Mouse (Mus musculus): ENCODE measurements at regions not wholly inside any gene's neighbourhood (a gene's known extent, or its start where the extent isn't known, plus 50 kb on each side); places are given as distances from the start of the nearest gene placed in this dataset.
A peak's percentile ranks its signal among the peaks of the same experiment; 100 is the strongest.

DNA sequence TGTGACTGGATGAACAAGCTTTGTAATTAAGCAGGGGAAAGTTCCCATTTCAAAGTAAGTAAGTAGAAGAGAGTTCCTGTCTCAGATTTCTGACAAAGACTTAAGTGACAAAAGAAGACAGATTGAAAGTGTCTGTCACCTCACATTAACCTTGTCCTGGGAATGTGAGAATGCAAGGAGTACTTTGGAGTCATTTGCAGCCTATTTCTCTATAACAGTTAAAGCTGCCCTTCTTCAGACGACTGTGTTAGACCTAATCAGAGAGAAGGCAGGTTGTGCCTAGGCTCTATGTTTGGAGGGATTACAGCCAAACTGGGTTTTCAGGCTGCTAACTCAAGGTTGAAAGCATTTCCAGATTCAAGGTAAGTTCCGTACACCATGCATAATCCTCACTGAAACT, 446.5 kb downstream of the Pdgfc start:
- no peak for DNase-seq

DNA sequence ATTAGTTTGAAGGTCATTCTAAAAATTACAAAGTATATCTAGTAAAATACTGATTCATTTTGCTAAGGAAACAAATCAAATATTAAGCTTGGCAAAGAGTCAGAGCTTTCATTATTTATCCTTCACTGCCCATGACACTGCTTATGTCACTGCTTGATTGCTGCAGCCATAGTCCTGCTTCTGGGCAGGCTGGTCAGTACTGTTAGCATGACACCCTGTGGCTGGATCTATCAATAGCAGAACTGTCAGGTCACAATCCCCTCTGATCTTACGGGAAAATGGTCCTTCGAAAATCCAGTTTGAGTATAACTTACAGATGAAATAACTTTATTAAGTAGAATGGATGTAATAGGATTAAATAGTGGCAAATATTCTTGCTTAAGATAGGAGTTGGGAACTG, 447.1 kb downstream of the Pdgfc start:
- DNase-seq, result no peak

DNA sequence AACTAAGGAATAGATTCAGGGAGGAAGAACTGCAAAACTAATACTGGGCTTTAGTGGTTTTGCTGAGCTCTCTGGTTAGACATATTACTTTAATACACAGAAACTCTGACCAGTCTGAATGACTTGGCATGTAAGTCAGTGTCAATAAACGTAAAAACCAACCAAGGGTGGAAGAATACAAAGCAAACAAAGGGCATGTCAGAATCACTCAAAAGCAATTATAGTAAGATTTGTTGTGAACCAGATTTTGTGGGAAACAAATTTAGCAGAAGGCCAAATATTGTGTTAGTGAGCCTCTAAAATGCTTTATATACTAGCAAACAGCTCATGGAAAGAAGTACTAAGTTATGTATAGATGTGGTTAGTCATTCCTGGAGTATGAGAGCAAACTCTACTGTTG, 427.1 kb upstream of the Ctso start:
- DNase-seq, result no peak

DNA sequence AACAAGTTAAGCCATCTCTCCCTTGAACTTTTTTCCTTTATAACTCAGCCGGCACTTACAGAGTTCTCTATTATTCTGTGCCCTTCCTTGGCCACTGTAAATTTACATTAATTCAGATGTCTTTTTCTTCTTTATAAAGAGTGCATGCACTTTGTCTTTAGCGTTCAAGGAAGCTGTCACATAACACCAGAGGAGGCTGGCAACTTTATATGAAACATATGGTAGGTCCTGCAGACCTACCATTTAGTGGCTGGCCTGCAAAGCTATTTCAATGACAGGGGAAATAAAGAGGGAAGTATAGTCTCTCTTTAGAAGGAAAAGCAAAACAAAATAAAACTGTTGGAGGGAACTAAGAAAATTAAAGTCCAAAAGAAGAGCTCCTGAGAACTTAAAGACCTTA, 423.8 kb upstream of the Ctso start:
- no peak for DNase-seq

DNA sequence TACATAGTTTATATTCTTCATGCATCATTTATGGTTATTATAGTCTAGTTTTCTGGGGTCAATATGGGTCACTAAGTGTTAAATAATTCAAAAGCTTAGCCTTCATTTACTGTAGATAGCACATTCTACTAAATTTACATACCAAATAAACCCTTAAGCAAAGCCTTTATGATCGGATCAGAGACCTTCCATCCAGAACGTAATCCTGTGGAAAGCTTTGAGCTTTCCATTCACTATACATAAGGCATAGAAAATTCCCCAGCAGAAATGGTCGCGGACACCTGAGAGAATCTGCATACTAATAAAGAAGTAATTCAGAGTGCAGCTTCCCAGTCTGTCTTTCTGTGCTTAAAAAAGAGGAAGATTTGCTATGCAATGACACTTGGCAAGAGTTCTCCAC, 410.6 kb upstream of the Ctso start:
- DNase-seq, result no peak

DNA sequence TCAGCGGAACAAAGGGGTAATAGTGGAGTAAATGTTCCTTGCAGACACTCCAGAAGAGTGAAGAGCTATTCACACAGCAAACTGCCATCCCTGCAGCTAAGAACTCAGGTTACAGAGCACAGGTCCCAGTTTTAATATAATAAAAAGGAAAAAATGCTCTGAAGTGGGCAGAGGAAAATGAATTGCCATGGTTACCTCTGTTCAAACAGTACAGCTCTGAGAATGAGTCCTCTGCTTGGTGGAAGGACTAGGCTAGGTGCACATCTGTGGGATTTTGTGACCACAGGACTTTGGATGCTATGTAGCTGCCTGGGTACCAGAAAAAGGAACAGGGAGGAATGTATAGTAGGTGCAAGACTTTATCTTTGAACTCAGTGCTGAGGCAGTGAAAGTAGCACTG, 401.5 kb upstream of the Ctso start:
- no peak for DNase-seq

DNA sequence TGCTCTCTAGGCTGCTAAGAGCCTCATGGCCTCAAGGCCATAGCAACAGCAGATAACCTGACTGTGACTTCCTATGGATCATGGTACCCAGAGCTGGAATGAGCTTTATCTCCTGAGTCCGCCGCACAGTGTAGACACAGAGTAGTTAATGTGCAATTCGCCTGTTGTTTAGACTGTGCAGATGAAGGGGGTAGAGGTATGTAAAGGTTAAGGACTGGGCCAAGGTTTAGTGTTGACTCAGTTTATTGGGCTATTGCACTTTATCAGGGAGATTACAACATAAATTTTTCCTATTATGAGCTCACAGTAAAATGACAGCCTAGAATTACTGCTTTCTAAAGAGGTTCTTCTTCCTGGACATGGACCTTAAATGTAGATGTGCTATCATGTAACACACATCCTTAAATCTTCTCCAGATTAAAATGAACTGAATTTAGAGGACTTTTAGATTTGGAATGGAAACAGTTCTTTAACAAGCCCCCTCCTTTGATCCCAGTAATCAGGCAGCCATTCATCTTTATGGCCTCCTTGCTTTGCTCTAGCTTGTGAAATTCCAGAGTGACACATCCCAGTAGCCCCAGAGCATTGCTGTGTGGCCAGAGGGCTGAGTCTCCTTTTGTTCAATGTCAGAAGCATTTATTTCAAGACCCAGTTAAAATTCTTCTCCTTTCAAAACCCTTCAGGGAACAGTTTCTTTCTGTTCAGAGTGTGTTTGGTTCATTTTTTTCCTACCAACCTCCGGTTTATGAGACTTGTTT, 396.8 kb upstream of the Ctso start:
- no peak for DNase-seq

DNA sequence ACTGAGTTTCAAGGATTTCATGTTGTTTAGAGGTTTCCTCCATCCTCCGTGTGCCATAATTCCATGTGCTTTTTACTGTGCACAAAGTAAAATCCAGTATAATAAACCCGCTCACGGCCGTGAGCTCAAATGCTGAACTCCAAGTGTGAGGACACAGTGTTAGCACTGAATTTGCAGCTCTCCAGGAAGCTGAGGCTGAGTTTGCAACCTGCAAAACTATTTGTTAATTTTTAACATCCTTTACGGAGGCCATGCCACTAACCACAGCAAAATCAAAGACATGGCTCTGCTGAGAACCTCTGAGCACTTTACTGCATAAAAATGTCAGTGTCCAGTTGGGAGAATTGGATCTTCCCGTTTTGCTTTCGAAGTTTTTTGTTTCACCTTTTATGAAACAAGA, 377.6 kb upstream of the Ctso start:
- no peak for DNase-seq

DNA sequence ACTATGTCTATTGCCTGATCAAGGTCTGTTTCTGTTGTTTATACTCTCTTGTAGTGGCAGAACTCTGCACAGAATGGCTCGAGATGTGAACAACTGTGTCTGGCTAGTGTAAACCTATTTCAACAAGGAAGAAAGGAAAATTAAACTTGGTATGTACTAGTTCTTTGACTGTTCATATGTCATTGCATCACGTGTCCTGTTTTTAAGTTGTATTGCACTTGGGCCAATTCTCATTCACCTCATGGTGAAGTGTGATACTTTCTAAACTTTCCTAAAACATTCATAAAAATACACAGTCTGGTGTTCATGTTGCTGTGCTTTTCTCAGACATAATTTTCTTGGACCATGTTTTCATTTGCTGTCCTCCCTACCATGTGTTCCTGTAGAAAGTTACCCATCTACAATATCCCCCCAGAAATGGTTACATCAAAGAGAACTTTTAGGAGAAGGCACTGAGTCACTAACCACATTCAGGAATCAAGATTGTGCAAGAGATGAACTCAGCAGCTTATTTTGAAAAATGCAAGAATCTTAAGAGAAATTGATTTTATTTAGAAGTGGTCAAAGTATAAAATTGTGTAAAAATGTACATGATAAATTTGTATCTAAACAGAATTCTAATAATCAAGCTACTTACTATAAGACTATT, 369.7 kb upstream of the Ctso start:
- no peak for DNase-seq

DNA sequence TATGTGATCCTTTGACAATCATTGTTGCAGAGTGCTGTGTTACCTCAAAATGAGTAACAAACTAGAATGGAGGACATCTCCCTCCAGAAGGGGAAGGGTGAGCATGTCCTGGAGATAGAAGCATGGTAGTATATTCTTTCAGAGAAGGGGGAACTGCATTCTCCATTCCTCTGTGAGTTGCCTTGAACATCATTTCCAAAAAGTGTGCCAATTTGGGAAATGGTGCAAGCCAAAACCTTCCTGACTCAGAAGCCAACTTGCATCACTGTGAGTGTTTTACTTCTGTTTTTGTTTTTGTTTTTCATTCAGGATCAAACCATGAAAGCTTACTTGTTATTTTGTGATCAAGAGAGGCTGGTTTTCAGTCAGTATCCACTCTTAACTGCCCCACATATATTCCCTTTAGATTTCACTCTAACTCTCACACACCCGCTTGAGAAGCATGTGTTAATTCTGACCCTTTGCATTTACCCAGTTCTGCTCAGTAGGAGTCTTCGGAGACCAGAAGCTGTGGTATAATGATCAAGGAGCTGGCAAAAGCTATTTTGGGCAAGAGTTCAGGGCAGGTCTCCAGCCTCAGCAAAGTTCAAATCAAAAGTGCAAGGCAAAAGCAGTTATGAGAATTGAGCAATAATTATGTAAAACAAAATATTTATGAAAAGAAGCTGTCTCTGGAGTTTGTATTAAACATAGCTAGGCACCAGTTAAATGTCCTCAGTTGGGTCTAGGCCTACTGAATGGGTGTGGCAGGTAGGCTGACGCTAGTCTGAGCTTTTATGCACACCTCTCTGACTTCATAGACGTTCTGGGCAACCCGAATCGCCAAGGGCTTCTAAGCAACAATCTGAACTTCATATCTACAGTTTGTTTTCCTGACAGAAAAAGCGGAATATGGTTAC, 368.3 kb upstream of the Ctso start:
- DNase-seq, result peak; percentile 6 to 16

DNA sequence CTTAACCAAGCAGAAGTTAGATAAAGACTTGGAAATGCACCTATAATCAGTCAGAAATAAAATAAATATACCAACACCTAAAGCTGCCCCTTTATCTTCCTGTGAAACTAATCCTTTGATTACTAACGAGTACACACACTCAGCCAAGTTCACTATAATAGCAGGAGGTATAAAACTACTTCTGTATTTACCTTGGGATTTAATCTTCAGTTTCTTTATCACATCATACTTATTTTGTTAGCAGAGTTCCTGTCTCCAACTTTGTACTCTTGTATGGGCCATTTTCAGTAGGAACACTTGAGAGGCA, 367.7 kb upstream of the Ctso start:
- DNase-seq, result no peak

DNA sequence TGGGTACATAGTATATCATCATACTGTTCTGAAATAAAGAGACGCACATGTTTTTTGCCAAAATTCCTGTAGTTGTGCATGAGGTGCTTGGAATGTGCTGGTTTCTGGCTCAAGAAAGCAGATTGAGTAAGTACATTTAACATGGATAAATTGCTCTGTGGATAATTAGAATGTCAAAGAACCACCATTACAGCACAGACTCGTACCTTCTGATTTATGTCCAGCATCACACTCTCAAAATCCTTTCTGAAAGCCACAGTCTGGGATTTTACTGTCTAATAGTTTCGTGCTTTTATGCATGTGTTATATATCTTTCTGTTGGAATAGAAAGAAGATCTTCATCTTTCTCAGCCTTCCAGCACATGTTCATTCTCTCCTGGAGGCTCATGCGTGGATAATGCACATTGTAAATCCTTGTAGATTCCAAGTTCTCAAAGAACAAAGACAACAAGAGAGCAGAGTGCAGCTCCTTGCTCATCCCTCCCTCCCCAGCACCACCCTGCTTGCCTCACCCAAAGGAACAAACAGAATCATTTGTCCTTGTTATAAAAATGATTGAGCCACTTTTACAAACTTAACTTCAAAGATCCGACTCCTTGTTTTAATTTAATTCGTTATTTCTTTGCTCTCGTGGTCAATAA, 348.9 kb upstream of the Ctso start:
- no peak for DNase-seq

DNA sequence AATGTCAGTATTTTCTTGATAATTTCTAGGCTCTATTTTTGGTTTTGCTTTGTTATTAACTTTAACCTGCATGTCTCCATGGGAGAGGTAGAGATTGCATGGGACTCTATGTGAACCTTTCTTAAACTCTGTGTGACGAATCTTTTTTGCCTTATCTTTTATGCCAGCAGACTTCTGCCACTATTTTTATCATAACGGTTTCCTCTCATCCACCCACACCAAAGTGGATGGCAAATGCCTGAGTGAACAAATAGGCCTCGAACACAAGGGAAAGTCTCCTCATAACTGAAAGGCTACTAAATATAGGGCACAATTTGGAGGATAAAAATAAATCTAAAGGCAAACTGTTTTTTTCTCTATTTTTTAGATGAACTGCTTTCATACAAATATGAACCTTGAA, 343.3 kb upstream of the Ctso start:
- no peak for DNase-seq

DNA sequence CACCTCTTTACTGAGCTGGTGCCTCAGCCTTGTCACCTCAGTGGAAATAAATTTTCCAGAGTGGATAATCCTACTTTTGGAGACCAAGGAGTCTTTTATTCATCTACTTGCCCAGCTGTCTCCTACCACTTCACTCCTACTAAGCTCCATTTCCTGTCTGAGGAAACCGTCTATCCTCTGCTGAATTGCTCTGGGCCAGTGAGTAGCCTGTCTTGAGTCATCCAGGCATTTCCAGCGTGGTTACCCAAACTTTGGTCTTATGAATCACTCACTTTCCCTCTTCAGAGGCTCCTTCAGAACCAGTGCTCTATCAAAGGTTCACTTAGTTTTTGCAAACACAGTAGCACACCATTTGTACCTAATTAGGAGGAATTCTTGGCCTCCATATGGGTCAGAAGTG, 303.2 kb upstream of the Ctso start:
- no peak for DNase-seq

DNA sequence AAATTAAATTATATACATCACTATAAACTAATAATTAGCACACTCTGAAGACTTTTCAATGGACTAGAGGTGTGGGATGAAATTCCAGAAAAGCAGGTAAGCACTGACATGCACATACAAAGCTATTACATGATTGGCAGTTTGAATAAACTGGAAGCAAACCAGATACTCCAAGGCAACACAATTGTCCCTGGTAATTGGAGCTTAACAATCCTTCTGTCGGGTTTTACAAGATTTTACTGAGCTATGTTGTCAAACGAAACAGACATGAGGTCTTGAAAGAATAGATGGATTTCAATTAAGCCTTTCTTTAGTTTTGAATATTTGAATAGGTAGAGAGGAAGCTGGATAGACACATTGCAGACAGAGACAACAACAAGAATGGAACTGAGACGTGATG, 273.9 kb upstream of the Ctso start:
- DNase-seq, result no peak

DNA sequence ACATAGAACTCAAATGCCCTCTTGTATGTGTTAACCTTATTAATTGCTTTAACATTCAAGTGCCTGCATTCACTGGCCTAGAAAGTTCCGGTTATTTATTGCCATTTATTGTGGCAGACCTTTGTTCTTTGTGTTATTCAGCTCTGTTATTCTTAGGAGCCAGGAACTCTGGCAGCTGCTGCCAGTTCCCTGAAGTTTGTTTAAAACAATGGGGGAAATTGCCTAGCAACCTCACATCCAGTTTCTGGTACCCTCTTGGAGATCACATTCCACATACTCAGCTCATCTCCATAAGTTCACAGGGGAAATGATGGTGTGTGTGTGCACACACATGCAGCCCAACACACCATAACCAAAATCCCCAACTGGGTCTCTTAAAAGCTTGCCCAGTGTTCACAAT, 270.8 kb upstream of the Ctso start:
- DNase-seq, result no peak

DNA sequence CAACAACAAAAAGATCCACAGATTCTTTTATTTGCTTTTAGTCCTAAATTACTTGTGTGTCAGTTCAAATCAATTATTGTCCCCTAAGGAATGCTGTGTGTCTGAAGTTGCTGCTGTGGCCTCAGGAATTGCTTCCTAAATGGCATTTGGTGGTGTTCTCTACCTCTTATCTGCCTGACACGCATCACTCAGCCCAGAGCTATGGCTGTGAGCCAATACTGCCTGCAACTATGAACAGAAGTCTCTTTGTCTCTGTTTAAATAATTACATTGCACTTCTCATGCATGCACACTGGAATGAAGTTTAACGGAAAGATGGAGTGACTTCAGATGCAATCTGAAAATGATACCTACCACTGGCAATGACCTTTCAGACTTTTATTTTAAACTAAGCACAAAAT, 266.1 kb upstream of the Ctso start:
- DNase-seq, result peak; percentile 10 to 15

DNA sequence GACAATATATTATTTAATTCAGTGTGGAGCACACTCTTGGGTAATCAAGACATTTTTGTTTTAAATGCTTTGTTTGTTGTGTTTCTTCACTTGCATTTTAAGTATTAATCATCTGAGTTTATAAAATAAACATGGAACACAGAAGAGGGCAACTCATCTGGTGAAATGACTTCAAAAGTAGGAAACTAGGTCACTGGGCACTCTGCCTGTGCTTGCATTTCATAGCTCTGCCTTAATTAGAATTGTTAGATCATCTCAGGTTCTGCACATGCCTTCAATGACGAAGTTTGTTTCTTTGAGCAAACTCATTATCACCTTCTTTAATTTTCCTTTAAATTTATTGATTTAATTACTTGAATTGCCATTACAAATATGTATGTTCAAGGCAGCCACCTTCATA, 255.8 kb upstream of the Ctso start:
- DNase-seq, result peak in 1 of 2 experiments; percentile 2

DNA sequence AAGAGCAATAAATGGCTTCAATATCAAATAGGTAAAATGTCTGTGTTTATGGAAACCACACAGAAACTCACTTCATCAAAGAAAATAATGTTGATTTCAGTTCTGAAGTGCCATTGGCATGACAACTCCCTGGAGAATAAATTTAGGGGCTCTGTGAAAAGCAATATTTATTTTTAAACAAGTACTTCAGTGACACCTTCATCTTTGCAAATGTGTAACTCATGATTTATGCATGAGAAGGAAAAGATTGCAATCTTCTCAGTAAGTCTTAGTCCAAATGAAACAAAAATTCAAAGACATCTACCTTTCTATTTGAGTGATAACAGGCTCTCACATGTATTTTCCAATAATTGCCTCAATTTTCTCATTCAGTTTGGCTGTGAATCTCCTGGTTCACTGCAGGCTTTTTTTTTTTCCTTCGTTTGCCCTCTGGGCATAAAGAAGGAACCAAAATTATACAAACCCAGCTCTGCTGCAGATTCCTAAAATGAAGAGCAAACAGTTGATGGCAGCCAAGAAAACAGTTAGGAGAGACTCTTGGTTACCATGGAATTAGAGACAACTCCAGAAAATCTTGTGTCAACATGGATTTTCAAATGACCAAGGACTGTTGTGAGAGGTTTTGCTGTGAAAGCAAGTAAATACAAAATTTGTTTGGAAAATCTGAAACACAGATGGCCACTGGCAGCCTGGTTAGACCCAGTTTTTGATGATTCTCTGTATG, 230.3 kb upstream of the Ctso start:
- DNase-seq, result no peak

DNA sequence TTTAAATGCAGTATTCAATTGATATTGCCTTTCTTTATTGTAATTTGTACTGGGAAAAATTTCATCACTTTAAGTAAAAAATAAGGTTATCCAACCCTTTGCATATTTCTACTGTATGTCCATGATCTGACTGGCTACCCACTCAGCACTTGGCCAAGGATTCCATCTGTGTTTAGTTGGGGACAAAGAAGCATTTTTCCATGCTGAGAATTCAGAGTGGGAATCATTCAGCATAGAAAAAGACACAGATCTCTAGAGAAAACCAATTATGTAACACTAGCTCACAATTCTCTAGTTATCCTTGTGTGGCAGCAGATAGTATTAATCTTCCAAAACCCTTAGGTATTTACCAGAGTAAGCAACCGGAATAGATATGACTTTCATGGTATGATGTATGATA, 213.5 kb upstream of the Ctso start:
- no peak for DNase-seq

DNA sequence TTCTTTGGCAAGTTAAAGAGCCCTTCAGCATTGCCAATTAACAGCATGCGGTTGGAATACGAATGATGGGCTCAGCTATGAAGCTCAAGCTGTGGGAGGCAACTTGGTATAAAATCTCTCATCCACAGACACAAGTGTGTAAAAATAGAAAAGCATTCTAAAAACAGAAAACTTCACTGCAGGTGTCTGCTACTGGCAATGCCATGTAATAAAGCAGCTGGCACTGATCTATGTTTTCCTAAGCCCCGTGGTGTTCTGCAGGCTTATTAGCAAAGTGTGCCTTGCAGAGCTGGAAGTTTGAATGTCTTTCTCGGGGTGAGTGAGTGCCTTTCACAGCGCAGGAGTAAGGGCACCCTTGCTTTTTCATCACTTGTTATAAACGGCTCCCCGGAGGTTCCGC, 196.9 kb upstream of the Ctso start:
- DNase-seq, result peak; percentile 2

DNA sequence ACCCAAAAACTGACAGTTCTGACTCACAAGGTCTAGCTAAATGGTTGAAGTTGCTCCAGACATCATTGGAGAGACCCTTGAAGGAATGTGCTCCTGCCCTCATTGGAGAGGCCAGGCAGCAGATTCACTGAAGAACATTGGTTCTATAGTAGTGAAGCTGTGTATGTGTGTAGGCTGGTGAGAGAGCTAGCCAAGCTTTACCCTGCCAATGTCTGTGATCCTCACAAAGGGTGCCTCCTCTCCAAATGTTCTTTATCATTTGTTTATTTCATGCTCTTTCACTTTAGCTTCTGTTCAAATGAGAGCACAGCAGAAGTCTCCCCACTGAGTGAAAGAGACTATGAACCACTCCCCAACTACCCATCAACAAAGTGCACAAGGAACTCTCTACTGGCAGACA, 195.6 kb upstream of the Ctso start:
- no peak for DNase-seq

Measured in heart, adult 18-20 months (tissue).